Mouse (Mus musculus): ENCODE results near the gene Loxl4. TPM values are rescaled to one million over a fixed set of nuclear protein-coding genes. Genes with fewer than 3 reads are reported as not detected.

Gene Loxl4
- total RNA-seq, 2 experiments from 2014 or later: 0.26 to 0.32 TPM

DNA sequence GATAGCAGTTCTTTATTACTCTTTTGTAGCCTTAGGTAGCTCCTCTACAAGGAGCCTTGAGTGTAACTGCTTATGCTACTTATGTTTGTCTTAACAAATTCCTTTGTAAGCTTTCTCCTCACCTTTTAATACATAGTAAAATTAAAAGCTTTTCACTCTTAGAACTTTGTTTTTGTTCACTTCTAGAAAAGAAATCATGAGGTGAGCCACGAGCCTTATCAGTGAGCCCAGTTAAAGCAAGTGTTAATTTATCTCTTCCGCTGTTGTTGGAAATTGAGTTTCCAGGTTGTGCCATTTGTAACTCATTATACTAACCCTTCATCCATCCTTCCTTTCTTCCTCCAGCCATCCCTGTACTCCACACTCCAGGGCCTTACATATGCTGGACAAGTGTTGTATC is 37.3 kb downstream of the Loxl4 start:
- DNase-seq (ENCODE audit: low spot score in 2 of 2): no peak
- Histone ChIP-seq H3K4me3 (no peak overlapping the region), H3K27ac (no peak overlapping the region)
- no peak for TF ChIP-seq CTCF (conservative IDR thresholded peaks at IDR 0.05)

DNA sequence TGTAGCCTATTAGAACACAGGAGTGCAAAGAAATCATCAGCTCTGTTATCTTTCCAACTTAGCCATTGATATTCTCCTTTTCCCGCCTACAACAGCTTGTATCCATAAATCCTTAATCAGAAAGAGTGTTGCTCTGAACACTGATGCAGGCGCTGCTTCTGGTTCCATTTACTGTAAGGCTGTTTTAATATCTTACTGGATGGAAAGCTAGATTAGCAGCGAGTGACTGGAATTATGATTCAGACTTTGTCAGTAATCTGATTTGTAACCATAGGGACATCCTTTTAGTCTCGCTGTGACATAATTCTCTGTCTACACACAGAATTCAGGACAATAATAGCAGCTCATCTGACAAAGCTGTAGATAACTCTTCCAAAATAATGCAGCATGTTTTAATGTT is 41.3 kb downstream of the Loxl4 start:
- no peak overlapping the region for H3K4me3 ChIP-seq
- no peak for DNase-seq (ENCODE audit: low spot score in 2 of 2)

DNA sequence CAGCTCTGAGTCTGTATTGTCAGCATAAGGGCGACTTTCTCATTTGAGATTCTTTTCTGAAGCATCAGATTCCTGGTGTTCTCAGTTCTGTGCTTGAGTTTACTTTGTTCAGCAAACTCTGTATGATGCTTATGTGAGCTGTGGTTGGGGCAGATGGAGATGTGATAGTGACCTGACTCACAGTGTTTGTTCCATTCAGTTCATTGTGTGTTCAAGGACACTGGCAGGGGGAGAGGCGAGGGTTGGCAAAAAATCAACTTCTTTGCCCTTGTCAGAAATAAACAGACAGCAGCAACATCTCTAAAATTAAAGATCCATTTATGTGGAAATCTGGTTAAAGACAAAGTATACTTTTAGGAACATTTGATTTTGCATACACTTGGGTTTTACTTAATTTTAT is 43.5 kb downstream of the Loxl4 start:
- no peak for TF ChIP-seq CTCF (conservative IDR thresholded peaks at IDR 0.05)
- H3K27ac ChIP-seq: no peak overlapping the region
- no peak overlapping the region for H3K4me3 ChIP-seq
- DNase-seq (ENCODE audit: low spot score in 2 of 2): no peak

More for the DNA sequence above, 41.3 kb downstream of the Loxl4 start:
- no peak for TF ChIP-seq CTCF (conservative IDR thresholded peaks at IDR 0.05)
- 0 out of 2 replicates have a peak overlapping the region, but pooled peaks have one; percentile 24 for H3K27ac ChIP-seq

DNA sequence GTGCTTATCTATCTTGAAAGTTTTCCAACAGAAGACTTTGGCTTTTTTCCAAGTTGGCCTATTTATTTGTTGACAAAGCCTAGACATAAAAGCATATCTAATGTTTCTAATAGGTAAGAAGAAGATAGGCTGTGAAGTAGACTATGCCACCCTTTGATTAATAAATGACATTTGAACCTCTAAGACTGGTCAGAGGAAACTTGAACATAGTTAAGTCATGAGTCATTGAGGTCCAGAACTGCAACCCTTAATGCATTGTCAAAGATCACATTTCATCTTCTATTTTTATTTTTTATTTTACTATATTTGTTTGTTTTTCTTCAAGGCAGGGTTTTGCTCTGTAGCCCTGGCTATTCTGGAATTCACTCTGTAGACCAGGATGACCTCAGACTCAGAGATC is 45.6 kb downstream of the Loxl4 start:
- DNase-seq (ENCODE audit: low spot score in 2 of 2): no peak
- H3K27ac ChIP-seq: no peak overlapping the region
- no peak overlapping the region for H3K4me3 ChIP-seq
- TF ChIP-seq CTCF (conservative IDR thresholded peaks at IDR 0.05): no peak

DNA sequence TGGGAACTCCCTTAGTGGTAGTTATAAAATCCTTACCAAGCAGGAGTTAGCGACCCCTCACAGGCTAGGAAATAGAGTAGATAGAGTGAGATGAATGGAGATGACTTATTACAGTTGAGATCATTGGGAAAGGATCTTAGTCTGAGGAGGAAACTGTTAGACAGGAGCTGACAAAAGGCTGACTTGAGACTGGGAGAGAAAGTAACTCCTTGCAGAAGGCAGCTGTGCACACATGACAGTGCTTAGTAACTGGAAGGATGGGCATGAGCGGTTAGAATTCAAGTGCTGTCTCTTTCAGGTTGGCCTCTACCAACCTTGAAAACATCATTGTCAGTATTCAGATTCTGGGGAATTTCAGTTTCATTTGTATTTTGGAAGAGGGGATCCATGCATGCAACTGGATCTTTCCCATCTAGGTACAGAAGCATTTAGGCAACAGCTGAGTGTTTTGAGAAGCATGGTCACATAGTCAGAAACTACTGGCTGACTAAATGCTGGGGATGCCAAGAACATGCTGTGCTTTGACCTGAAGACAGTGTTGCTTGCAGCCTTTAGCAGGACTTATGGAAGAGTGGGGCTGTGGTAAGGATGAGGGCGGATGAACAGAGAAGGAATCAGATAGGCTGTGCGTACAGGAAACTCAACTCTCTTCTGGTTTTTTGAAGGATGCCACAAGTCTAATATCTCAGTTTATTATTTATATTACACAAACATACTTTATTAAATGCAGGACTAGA is 46.2 kb downstream of the Loxl4 start:
- Histone ChIP-seq H3K4me3 (no peak overlapping the region), H3K27ac (no peak overlapping the region)
- TF ChIP-seq CTCF (conservative IDR thresholded peaks at IDR 0.05): no peak
- DNase-seq (ENCODE audit: low spot score in 2 of 2): no peak

DNA sequence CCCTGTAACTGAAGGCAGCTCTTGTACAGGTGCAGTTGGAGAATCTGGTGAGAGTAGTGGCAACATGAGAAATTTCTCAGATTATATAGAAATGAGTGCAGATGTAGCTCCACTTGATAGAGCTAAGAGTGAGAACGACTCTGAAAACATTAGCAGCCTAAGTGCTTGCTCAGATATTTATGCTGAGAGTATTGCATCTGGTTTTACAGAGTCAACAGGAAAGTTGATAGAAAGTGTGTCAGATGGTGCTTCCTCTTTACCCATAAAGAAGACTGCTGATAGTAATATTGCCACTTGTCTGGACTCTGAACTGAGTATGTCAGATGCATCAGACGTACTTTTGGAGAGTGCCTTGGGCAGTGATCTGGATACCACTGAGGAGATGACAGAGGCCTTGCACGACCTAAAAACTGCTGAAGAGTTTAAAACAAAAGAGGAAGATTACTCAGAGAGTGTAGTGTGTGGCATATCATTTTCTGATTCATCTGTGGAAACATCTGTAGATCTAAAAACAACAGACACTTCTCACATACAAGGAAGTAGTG is 48.8 kb downstream of the Loxl4 start:
- H3K4me3 ChIP-seq: no peak overlapping the region
- DNase-seq (ENCODE audit: low spot score in 2 of 2): no peak
- no peak overlapping the region for H3K27ac ChIP-seq
- no peak for TF ChIP-seq CTCF (conservative IDR thresholded peaks at IDR 0.05)

DNA sequence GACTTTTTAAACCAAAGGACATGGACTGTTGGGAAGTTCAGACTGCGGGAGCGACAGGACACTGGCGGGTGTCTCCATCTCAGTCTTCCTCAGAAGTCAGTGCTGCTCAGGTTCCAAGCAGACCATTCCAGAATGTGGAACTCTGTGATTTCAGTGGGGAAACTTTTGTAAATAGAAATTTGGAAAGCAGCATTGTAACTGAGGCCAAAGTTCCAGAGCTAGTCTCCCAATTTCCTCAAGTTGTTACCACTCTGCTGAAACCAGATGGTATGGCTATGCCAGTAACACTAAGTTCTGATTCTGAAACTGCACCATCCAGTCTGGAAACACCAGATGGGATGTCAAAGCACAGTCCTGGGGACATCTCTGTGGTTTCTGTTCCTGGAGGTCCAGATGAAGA is 49.6 kb downstream of the Loxl4 start:
- no peak overlapping the region for H3K4me3 ChIP-seq
- no peak overlapping the region; the same call in 1 of the 2 replicates for H3K27ac ChIP-seq
- no peak for TF ChIP-seq CTCF (conservative IDR thresholded peaks at IDR 0.05)
- DNase-seq (ENCODE audit: low spot score in 2 of 2): no peak

DNA sequence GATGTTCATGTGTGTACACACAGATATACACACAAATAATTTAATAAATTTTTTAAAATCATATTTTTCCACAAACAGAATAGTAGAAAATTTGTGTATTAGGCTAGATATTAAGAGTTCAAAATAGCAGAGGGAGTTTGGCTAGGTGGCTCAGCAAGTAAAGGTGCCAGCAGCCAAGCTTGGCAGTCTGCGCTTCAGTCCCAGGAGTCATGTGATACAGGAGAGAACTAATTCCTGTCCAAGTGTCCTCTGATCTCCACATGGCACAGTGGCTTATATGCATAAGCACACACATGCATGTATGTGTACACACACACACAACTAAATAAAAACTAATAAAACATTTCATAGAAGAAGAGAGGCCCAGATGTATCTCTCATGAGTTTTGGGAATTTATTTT is 50.6 kb downstream of the Loxl4 start:
- TF ChIP-seq CTCF (conservative IDR thresholded peaks at IDR 0.05): no peak
- no peak for DNase-seq (ENCODE audit: low spot score in 2 of 2)
- Histone ChIP-seq H3K27ac (no peak overlapping the region), H3K4me3 (no peak overlapping the region)

DNA sequence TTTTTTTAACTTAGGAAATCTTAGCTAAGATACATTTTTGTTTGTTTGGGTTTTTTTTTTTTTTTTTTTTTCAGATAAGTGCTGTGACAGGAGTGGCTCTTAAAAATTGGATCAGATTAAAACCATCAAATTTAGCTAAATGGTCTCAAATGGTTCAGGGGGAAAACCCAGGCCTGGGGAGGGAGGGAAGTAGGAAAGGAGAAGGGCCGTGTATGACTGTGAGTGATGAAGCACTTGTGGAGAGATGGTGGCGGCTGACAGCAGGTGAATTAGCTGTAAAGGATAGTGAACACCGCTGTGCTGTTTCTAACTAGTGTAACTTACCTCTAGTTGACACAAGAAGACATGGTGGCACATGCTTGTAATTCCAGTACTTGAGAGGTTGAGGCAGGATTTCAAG is 53.9 kb downstream of the Loxl4 start:
- no peak overlapping the region for H3K27ac ChIP-seq
- no peak overlapping the region for H3K4me3 ChIP-seq
- no peak for TF ChIP-seq CTCF (conservative IDR thresholded peaks at IDR 0.05)
- DNase-seq (ENCODE audit: low spot score in 2 of 2): no peak

Other genes starting within 250 kb of the Loxl4 start
- gene Crtac1, start 181.0 kb downstream of the Loxl4 start, total RNA-seq (2021): 100 to 1,000 TPM in 1 of 2 experiments, 10 to 100 TPM in 1; 83.8 to 104 TPM
- 10 to 100 TPM; 27.4 to 27.5 TPM for gene R3hcc1l, start 94.1 kb downstream of the Loxl4 start, total RNA-seq (2021)
- gene Pyroxd2, start 140.0 kb upstream of the Loxl4 start, total RNA-seq (2021): 1 to 10 TPM; 2.7 to 3.2 TPM
- gene Hps1, start 167.2 kb upstream of the Loxl4 start, total RNA-seq (2021): 10 to 100 TPM; 14.4 to 15.8 TPM

Measured in layer of hippocampus, adult 2 months (tissue).